Mouse (Mus musculus) 416B (cell line): ENCODE results near the gene Klk1b8.
"Not testable (repeated sequence)": the region's sequence is repeated elsewhere in the genome, so short reads cannot be mapped to it uniquely, and the experiment has no call there.

Experiments used
- DNase-seq: peaks from one replicate; pipeline ENCODE4 v3.0.0; 2011; ENCODE audit warnings: low read depth

Klk1b8 gene

GRCm38 (mm10) chr7:43950364-43950763 lies at the start of gene Klk1b8:
TSS of gene Klk1b8 (plus strand) at chr7:43950664.
- no peak for DNase-seq

GRCm38 (mm10) chr7:43914821-43915220 lies 35.6 kb upstream of the Klk1b8 start:
- DNase-seq: no peak

- DNase-seq: no peak
Measured at GRCm38 (mm10) chr7:43918426-43918825, 32.0 kb upstream of the Klk1b8 start.

GRCm38 (mm10) chr7:43918871-43919270 lies 31.6 kb upstream of the Klk1b8 start:
- DNase-seq: no peak

GRCm38 (mm10) chr7:43919559-43920451 lies 30.7 kb upstream of the Klk1b8 start:
- DNase-seq: peak; percentile 85

- DNase-seq: no peak
Measured at GRCm38 (mm10) chr7:43920582-43920981, 29.9 kb upstream of the Klk1b8 start.

- DNase-seq: peak; percentile 35
Measured at GRCm38 (mm10) chr7:43921087-43921486, 29.4 kb upstream of the Klk1b8 start.

GRCm38 (mm10) chr7:43921941-43922340 lies 28.5 kb upstream of the Klk1b8 start:
- DNase-seq: no peak

GRCm38 (mm10) chr7:43925985-43926384 lies 24.5 kb upstream of the Klk1b8 start:
- DNase-seq: peak; percentile 50

GRCm38 (mm10) chr7:43928521-43928920 lies 21.9 kb upstream of the Klk1b8 start:
- peak; percentile 52 for DNase-seq

GRCm38 (mm10) chr7:43932337-43932736 lies 18.1 kb upstream of the Klk1b8 start:
- no peak for DNase-seq

- no peak for DNase-seq
Measured at GRCm38 (mm10) chr7:43933440-43933839, 17.0 kb upstream of the Klk1b8 start, which contains the start of gene Klk15. TSS of gene Klk15 (plus strand) at chr7:43933740.

- DNase-seq: no peak
Measured at GRCm38 (mm10) chr7:43934747-43935146, 15.7 kb upstream of the Klk1b8 start.

GRCm38 (mm10) chr7:43936551-43936950 lies 13.9 kb upstream of the Klk1b8 start:
- no peak for DNase-seq

- not testable (repeated sequence) for DNase-seq
Measured at GRCm38 (mm10) chr7:43942293-43942692, 8.2 kb upstream of the Klk1b8 start.

- DNase-seq: no peak
Measured at GRCm38 (mm10) chr7:43944727-43945264, 5.7 kb upstream of the Klk1b8 start.

- no peak for DNase-seq
Measured at GRCm38 (mm10) chr7:43952703-43953102, 2.2 kb downstream of the Klk1b8 start.

- no peak for DNase-seq
Measured at GRCm38 (mm10) chr7:43966451-43966850, 16.0 kb downstream of the Klk1b8 start, which contains the start of gene Klk1b1. TSS of gene Klk1b1 (plus strand) at chr7:43966751.

- DNase-seq: no peak
Measured at GRCm38 (mm10) chr7:43967058-43967457, 16.6 kb downstream of the Klk1b8 start.

- DNase-seq: no peak
Measured at GRCm38 (mm10) chr7:43967612-43968011, 17.1 kb downstream of the Klk1b8 start.

GRCm38 (mm10) chr7:43975761-43976160 lies 25.3 kb downstream of the Klk1b8 start, which contains the start of gene Klk1b9:
TSS of gene Klk1b9 (plus strand) at chr7:43976061.
- DNase-seq: not testable (repeated sequence)

- no peak for DNase-seq
Measured at GRCm38 (mm10) chr7:43985657-43986056, 35.2 kb downstream of the Klk1b8 start.

GRCm38 (mm10) chr7:43994821-43995220 lies 44.4 kb downstream of the Klk1b8 start:
- peak; percentile 2 for DNase-seq
